Mouse (Mus musculus): ENCODE data around the gene Rgs7bp. TPM values are rescaled to one million over a fixed set of nuclear protein-coding genes. Genes with fewer than 3 reads are reported as not detected.

The Rgs7bp gene
- total and polyA plus RNA-seq, 3 experiments, result 0.15 to 0.16 TPM; not detected in 1

DNA sequence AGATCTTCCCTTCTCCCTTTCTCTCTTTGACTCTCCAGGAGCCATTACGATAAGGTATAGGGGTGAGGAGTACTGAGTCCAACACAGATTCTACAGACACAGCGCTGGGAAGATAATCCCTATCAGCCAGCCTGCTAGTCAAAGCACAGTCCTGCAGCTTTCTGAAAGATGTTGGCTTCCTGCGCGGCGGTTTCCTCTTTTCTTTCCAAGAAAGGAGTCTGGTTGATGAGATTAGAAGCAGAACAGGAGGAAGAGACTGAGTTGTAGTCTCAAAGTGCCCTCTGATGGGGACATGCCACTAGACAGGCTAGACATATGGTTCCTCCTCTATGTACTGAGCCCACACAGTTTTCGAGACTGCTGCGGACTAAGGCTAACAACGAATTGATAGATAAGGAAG lies 6.1 kb downstream of the Rgs7bp start:
- H3K36me3 ChIP-seq (replicated peaks), result no peaks in the 10 kb centered on the region
- DNase-seq (ENCODE audit: low spot score) (peak; percentile 43), ATAC-seq (ENCODE audit: extremely low read depth, insufficient number of reproducible peaks, low FRiP score, poor library complexity, severe bottlenecking) (peak; percentile 93)
- peaks cover 43% of the 10 kb centered on the region for H3K4me1 ChIP-seq (ENCODE audit: insufficient read depth, low read depth, low read length)
- peaks cover 5% of the 10 kb centered on the region; the same call in 1 of the 2 replicates for H3K27me3 ChIP-seq (ENCODE audit: insufficient read depth, low read length)
- TF ChIP-seq TAL1 (conservative IDR thresholded peaks at IDR 0.05; ENCODE audit: low read depth, low read length) (peak; percentile 67), CTCF (IDR thresholded peaks at IDR 0.05; ENCODE audit: low read depth, low read length) (no peak)
- H3K4me3 ChIP-seq (ENCODE audit: low read depth, low read length), result no peak overlapping the region
- 0 out of 2 replicates have a peak, but pooled peaks cover 3% of the 10 kb centered on the region for H3K9me3 ChIP-seq (replicated peaks)

DNA sequence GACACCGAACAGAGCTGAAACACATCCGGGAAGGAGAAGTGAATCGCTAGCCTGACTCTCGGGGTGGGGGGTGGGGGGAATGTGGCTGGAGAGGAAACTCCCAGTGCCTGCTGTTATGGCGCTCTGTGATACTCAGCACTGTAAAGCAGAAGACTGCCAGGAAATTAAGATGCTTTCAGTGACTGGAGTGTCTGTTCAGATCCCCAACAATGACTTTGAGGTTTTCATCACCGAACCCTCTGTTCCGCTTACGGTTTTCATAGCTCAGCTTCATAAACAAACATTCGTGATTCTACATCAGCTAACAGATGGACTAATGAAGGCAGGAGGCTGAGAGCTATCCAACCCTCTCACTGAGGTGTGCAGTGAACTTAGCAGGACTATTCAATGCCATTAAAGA lies 7.4 kb downstream of the Rgs7bp start:
- Histone ChIP-seq H3K27me3 (ENCODE audit: insufficient read depth, low read length) (peaks cover 2% of the 10 kb centered on the region; the same call in 1 of the 2 replicates), H3K4me1 (ENCODE audit: insufficient read depth, low read depth, low read length) (peaks cover 43% of the 10 kb centered on the region), H3K4me3 (ENCODE audit: low read depth, low read length) (no peak overlapping the region), H3K9me3 (replicated peaks) (no peaks in the 10 kb centered on the region), H3K36me3 (replicated peaks) (no peaks in the 10 kb centered on the region)
- DNase-seq (ENCODE audit: low spot score) (no peak), ATAC-seq (ENCODE audit: extremely low read depth, insufficient number of reproducible peaks, low FRiP score, poor library complexity, severe bottlenecking) (no peak)
- TF ChIP-seq GATA2 (IDR thresholded peaks at IDR 0.05; ENCODE audit: borderline replicate concordance, low read depth, low read length), result no peak
- TF ChIP-seq POLR2AphosphoS5 (IDR thresholded peaks at IDR 0.05; ENCODE audit: insufficient replicate concordance, low read depth, low read length), result no peak
- no peak for TF ChIP-seq TAL1 (conservative IDR thresholded peaks at IDR 0.05; ENCODE audit: low read depth, low read length)
- TF ChIP-seq GATA1 (IDR thresholded peaks at IDR 0.05; ENCODE audit: borderline replicate concordance, low read length), result no peak
- TF ChIP-seq CTCF (IDR thresholded peaks at IDR 0.05; ENCODE audit: low read depth, low read length), result no peak

DNA sequence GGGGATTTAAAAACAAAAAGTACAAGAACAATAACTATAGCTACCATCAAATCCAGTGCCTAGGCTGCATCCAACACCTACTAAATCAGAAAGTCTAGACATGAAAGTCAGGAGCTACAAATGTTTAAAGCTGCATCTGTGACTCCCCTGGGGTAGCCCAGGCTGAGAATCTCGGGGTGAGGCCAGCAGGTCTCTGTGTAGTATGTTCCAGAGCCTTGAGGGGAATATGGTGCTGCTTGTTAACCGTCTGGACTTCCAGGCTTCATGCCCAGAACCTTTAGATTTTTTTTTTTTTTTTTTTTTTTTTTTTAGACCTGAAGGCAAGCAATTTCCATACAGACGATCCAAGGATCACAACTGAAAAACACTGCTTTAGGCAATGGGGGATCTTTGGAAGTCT lies 10.8 kb downstream of the Rgs7bp start:
- no peaks in the 10 kb centered on the region for H3K36me3 ChIP-seq (replicated peaks)
- H3K27me3 ChIP-seq (ENCODE audit: insufficient read depth, low read length), result peaks cover 5% of the 10 kb centered on the region
- ATAC-seq (ENCODE audit: extremely low read depth, insufficient number of reproducible peaks, low FRiP score, poor library complexity, severe bottlenecking) (no peak), DNase-seq (ENCODE audit: low spot score) (no peak)
- TF ChIP-seq CTCF (IDR thresholded peaks at IDR 0.05; ENCODE audit: low read depth, low read length) (no peak), POLR2AphosphoS5 (IDR thresholded peaks at IDR 0.05; ENCODE audit: insufficient replicate concordance, low read depth, low read length) (no peak), GATA1 (IDR thresholded peaks at IDR 0.05; ENCODE audit: borderline replicate concordance, low read length) (no peak), TAL1 (conservative IDR thresholded peaks at IDR 0.05; ENCODE audit: low read depth, low read length) (no peak), GATA2 (IDR thresholded peaks at IDR 0.05; ENCODE audit: borderline replicate concordance, low read depth, low read length) (no peak)
- no peak overlapping the region for H3K4me3 ChIP-seq (ENCODE audit: low read depth, low read length)
- H3K9me3 ChIP-seq (replicated peaks), result no peaks in the 10 kb centered on the region
- peaks cover 22% of the 10 kb centered on the region for H3K4me1 ChIP-seq (ENCODE audit: insufficient read depth, low read depth, low read length)

DNA sequence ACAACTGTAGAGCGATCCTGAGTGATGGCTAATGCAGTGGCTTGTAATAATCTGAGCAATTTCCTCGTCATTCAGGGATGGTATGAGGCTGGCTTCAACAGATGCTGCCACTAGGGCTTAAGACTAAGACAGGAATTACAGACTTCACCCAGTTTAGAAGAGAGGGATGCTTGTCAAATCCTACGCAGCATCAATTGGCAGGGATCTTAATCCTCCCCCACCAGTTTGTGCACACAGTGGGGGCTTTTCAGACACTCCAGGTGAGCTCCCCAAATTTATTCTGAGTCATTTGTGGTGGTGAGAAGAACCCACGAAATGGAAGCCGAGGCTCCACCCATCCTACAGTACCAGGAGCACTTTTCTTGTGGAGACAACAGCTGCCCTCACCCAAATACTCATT lies 16.4 kb downstream of the Rgs7bp start:
- DNase-seq (ENCODE audit: low spot score) (no peak), ATAC-seq (ENCODE audit: extremely low read depth, insufficient number of reproducible peaks, low FRiP score, poor library complexity, severe bottlenecking) (no peak)
- no peaks in the 10 kb centered on the region for H3K9me3 ChIP-seq (replicated peaks)
- peaks cover 18% of the 10 kb centered on the region for H3K27me3 ChIP-seq (ENCODE audit: insufficient read depth, low read length)
- no peak overlapping the region for H3K4me3 ChIP-seq (ENCODE audit: low read depth, low read length)
- TF ChIP-seq GATA2 (IDR thresholded peaks at IDR 0.05; ENCODE audit: borderline replicate concordance, low read depth, low read length) (no peak), CTCF (IDR thresholded peaks at IDR 0.05; ENCODE audit: low read depth, low read length) (no peak), GATA1 (IDR thresholded peaks at IDR 0.05; ENCODE audit: borderline replicate concordance, low read length) (no peak), POLR2AphosphoS5 (IDR thresholded peaks at IDR 0.05; ENCODE audit: insufficient replicate concordance, low read depth, low read length) (no peak), TAL1 (conservative IDR thresholded peaks at IDR 0.05; ENCODE audit: low read depth, low read length) (no peak)
- H3K36me3 ChIP-seq (replicated peaks), result no peaks in the 10 kb centered on the region
- no peaks in the 10 kb centered on the region for H3K4me1 ChIP-seq (ENCODE audit: insufficient read depth, low read depth, low read length)

DNA sequence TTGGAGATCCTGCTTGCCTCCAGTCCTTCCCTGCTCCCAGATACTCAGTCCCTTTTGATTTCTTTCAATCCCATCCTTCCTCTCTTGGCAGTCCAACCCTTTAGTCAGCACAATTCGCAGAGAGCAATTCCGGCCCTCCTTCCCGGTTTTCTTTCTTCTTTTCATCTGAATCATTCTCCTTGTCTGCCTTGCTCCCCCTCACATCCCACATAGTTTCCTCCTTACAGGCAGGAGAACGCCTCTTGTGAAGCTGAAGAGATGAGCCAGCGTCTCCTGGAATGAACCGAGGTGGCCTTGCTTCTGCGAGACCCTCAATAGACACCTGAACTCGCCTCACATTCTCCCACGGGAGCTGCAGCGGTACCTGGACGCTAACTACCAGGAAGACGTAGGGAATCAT lies 16.9 kb downstream of the Rgs7bp start:
- no peaks in the 10 kb centered on the region for H3K36me3 ChIP-seq (replicated peaks)
- ATAC-seq (ENCODE audit: extremely low read depth, insufficient number of reproducible peaks, low FRiP score, poor library complexity, severe bottlenecking), result no peak
- peaks cover 18% of the 10 kb centered on the region for H3K27me3 ChIP-seq (ENCODE audit: insufficient read depth, low read length)
- H3K9me3 ChIP-seq (replicated peaks), result no peaks in the 10 kb centered on the region
- H3K4me1 ChIP-seq (ENCODE audit: insufficient read depth, low read depth, low read length), result no peaks in the 10 kb centered on the region
- no peak overlapping the region for H3K4me3 ChIP-seq (ENCODE audit: low read depth, low read length)
- TF ChIP-seq TAL1 (conservative IDR thresholded peaks at IDR 0.05; ENCODE audit: low read depth, low read length) (no peak), CTCF (IDR thresholded peaks at IDR 0.05; ENCODE audit: low read depth, low read length) (no peak), GATA1 (IDR thresholded peaks at IDR 0.05; ENCODE audit: borderline replicate concordance, low read length) (no peak), POLR2AphosphoS5 (IDR thresholded peaks at IDR 0.05; ENCODE audit: insufficient replicate concordance, low read depth, low read length) (no peak), GATA2 (IDR thresholded peaks at IDR 0.05; ENCODE audit: borderline replicate concordance, low read depth, low read length) (no peak)
- DNase-seq (ENCODE audit: low spot score), result no peak

DNA sequence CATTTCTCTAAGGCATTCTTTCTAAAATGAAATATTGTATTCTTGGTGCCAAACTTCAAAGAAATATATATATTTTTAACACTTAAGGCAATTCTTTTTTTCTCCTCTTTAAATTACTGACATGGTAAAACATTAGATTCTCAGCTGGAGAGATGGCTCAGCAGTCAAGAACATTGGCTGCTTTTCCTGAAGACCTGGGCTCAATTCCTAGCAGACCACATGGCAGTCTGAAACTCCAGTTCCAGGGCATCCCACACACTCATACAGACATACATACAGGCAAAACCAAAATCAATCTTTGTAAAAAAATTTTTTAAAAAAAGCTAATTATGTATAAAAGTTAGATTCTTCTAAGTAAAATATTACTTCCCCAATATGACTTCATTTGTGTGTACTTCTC lies 22.8 kb downstream of the Rgs7bp start:
- Histone ChIP-seq H3K9me3 (replicated peaks) (no peaks in the 10 kb centered on the region), H3K27me3 (ENCODE audit: insufficient read depth, low read length) (peaks cover 22% of the 10 kb centered on the region), H3K4me3 (ENCODE audit: low read depth, low read length) (no peak overlapping the region), H3K4me1 (ENCODE audit: insufficient read depth, low read depth, low read length) (no peaks in the 10 kb centered on the region), H3K36me3 (replicated peaks) (no peaks in the 10 kb centered on the region)
- ATAC-seq (ENCODE audit: extremely low read depth, insufficient number of reproducible peaks, low FRiP score, poor library complexity, severe bottlenecking) (no peak), DNase-seq (ENCODE audit: low spot score) (no peak)
- TF ChIP-seq CTCF (IDR thresholded peaks at IDR 0.05; ENCODE audit: low read depth, low read length) (no peak), TAL1 (conservative IDR thresholded peaks at IDR 0.05; ENCODE audit: low read depth, low read length) (no peak), GATA2 (IDR thresholded peaks at IDR 0.05; ENCODE audit: borderline replicate concordance, low read depth, low read length) (no peak), POLR2AphosphoS5 (IDR thresholded peaks at IDR 0.05; ENCODE audit: insufficient replicate concordance, low read depth, low read length) (no peak), GATA1 (IDR thresholded peaks at IDR 0.05; ENCODE audit: borderline replicate concordance, low read length) (no peak)

DNA sequence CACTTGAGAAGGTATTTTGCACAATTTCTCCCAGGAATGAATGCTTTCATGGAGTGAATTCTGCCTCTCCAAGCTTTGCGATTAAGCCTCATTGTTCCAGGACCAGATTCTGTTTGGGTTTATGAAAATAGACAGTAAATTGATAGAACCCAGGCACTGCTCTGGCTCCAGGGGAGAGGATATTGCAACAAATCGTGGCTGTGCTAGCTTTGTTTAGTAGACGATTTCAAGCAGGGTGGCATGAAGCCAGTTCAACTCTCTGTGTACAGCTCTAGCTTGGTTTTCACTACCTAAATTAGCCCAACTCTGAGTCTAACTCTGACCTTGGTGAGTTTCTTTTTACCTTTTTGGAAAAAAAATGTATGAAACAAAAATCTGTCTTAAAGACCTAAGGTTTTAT lies 26.5 kb downstream of the Rgs7bp start:
- Histone ChIP-seq H3K27me3 (ENCODE audit: insufficient read depth, low read length) (peaks cover 31% of the 10 kb centered on the region), H3K4me1 (ENCODE audit: insufficient read depth, low read depth, low read length) (no peaks in the 10 kb centered on the region), H3K9me3 (replicated peaks) (no peaks in the 10 kb centered on the region), H3K4me3 (ENCODE audit: low read depth, low read length) (no peak overlapping the region), H3K36me3 (replicated peaks) (no peaks in the 10 kb centered on the region)
- DNase-seq (ENCODE audit: low spot score) (no peak), ATAC-seq (ENCODE audit: extremely low read depth, insufficient number of reproducible peaks, low FRiP score, poor library complexity, severe bottlenecking) (no peak)
- no peak for TF ChIP-seq CTCF (IDR thresholded peaks at IDR 0.05; ENCODE audit: low read depth, low read length)
- no peak for TF ChIP-seq POLR2AphosphoS5 (IDR thresholded peaks at IDR 0.05; ENCODE audit: insufficient replicate concordance, low read depth, low read length)
- TF ChIP-seq GATA2 (IDR thresholded peaks at IDR 0.05; ENCODE audit: borderline replicate concordance, low read depth, low read length), result no peak
- TF ChIP-seq GATA1 (IDR thresholded peaks at IDR 0.05; ENCODE audit: borderline replicate concordance, low read length), result no peak
- no peak for TF ChIP-seq TAL1 (conservative IDR thresholded peaks at IDR 0.05; ENCODE audit: low read depth, low read length)

Measured in G1E (cell line).